Mouse (Mus musculus) thymus, adult 2 months (tissue): ENCODE results near the gene Kcnh3.
A peak's percentile ranks its signal among the peaks of the same experiment; 100 is the strongest.

Source experiments
- CTCF ChIP-seq: fragments of 200-500 bp; IDR thresholded peaks from 2 replicates; pipeline ENCODE4 v1.5.1; 2012; ENCODE audit warnings: mild to moderate bottlenecking, control low read depth, low read length, moderate library complexity, borderline replicate concordance; ENCODE audit not compliant: control insufficient read depth, poor library complexity, insufficient read depth; ENCODE audit errors: extremely low read depth
- POLR2A ChIP-seq: fragments of 200-500 bp; IDR thresholded peaks from 2 replicates; pipeline ENCODE4 v1.6.1; 2012; ENCODE audit warnings: mild to moderate bottlenecking, low read length, control low read depth, moderate library complexity; ENCODE audit not compliant: control insufficient read depth, poor library complexity, insufficient read depth; ENCODE audit errors: extremely low read depth

GRCm38 (mm10) chr15:99251626-99252380 lies 27.1 kb downstream of the Kcnh3 start, which contains the start of gene Mcrs1:
- TF ChIP-seq CTCF (0 out of 2 replicates have a peak, but pooled peaks have one; percentile 49), POLR2A (peak; percentile 75; the same call in 1 of the 2 replicates)
